Mouse (Mus musculus): ENCODE measurements around the gene Casp9. TPM values are rescaled to one million over a fixed set of nuclear protein-coding genes. Genes with fewer than 3 reads are reported as not detected.
"Not testable (repeated sequence)": the region's sequence is repeated elsewhere in the genome, so short reads cannot be mapped to it uniquely, and the experiment has no call there.

Casp9 gene
- total RNA-seq, 1 experiment from 2014 or later: 12.1 TPM

GRCm38 (mm10) chr4:141773019-141773418 lies 20.4 kb upstream of the Casp9 start:
- not testable (repeated sequence) for ATAC-seq (replicated peaks; ENCODE audit: low read depth, poor library complexity, severe bottlenecking)

GRCm38 (mm10) chr4:141779828-141780227 lies 13.6 kb upstream of the Casp9 start:
- ATAC-seq (replicated peaks; ENCODE audit: low read depth, poor library complexity, severe bottlenecking): no peak

- no peak for ATAC-seq (replicated peaks; ENCODE audit: low read depth, poor library complexity, severe bottlenecking)
Measured at GRCm38 (mm10) chr4:141781201-141781985, 12.0 kb upstream of the Casp9 start.

GRCm38 (mm10) chr4:141784835-141785234 lies 8.6 kb upstream of the Casp9 start:
- no peak for ATAC-seq (replicated peaks; ENCODE audit: low read depth, poor library complexity, severe bottlenecking)

- ATAC-seq (replicated peaks; ENCODE audit: low read depth, poor library complexity, severe bottlenecking): no peak
Measured at GRCm38 (mm10) chr4:141786141-141786540, 7.3 kb upstream of the Casp9 start.

GRCm38 (mm10) chr4:141787046-141787445 lies 6.4 kb upstream of the Casp9 start:
- no peak for ATAC-seq (replicated peaks; ENCODE audit: low read depth, poor library complexity, severe bottlenecking)

- no peak for ATAC-seq (replicated peaks; ENCODE audit: low read depth, poor library complexity, severe bottlenecking)
Measured at GRCm38 (mm10) chr4:141787462-141787861, 6.0 kb upstream of the Casp9 start.

GRCm38 (mm10) chr4:141789564-141790218 lies 3.7 kb upstream of the Casp9 start:
- ATAC-seq (replicated peaks; ENCODE audit: low read depth, poor library complexity, severe bottlenecking): no peak

- ATAC-seq (replicated peaks; ENCODE audit: low read depth, poor library complexity, severe bottlenecking): peak; percentile 73
Measured at GRCm38 (mm10) chr4:141790524-141790990, 2.9 kb upstream of the Casp9 start, which contains the start of gene Dnajc16. TSS of gene Dnajc16 (minus strand) at chr4:141790931.

- ATAC-seq (replicated peaks; ENCODE audit: low read depth, poor library complexity, severe bottlenecking): no peak
Measured at GRCm38 (mm10) chr4:141791486-141791885, 1.9 kb upstream of the Casp9 start.

- ATAC-seq (replicated peaks; ENCODE audit: low read depth, poor library complexity, severe bottlenecking): no peak
Measured at GRCm38 (mm10) chr4:141791951-141792350, 1.5 kb upstream of the Casp9 start.

- peak; percentile 26 for ATAC-seq (replicated peaks; ENCODE audit: low read depth, poor library complexity, severe bottlenecking)
Measured at GRCm38 (mm10) chr4:141792554-141793281, 694 bp upstream of the Casp9 start.

- no peak for ATAC-seq (replicated peaks; ENCODE audit: low read depth, poor library complexity, severe bottlenecking)
Measured at GRCm38 (mm10) chr4:141794152-141794535, 732 bp downstream of the Casp9 start.

GRCm38 (mm10) chr4:141796356-141796755 lies 2.9 kb downstream of the Casp9 start:
- ATAC-seq (replicated peaks; ENCODE audit: low read depth, poor library complexity, severe bottlenecking): no peak

GRCm38 (mm10) chr4:141796954-141797353 lies 3.5 kb downstream of the Casp9 start:
- no peak for ATAC-seq (replicated peaks; ENCODE audit: low read depth, poor library complexity, severe bottlenecking)

- no peak for ATAC-seq (replicated peaks; ENCODE audit: low read depth, poor library complexity, severe bottlenecking)
Measured at GRCm38 (mm10) chr4:141797545-141797944, 4.1 kb downstream of the Casp9 start.

- no peak for ATAC-seq (replicated peaks; ENCODE audit: low read depth, poor library complexity, severe bottlenecking)
Measured at GRCm38 (mm10) chr4:141804105-141804504, 10.7 kb downstream of the Casp9 start.

- no peak for ATAC-seq (replicated peaks; ENCODE audit: low read depth, poor library complexity, severe bottlenecking)
Measured at GRCm38 (mm10) chr4:141805886-141806285, 12.5 kb downstream of the Casp9 start.

GRCm38 (mm10) chr4:141809850-141810464 lies 16.5 kb downstream of the Casp9 start:
- ATAC-seq (replicated peaks; ENCODE audit: low read depth, poor library complexity, severe bottlenecking): peak; percentile 94

GRCm38 (mm10) chr4:141810975-141811374 lies 17.6 kb downstream of the Casp9 start:
- ATAC-seq (replicated peaks; ENCODE audit: low read depth, poor library complexity, severe bottlenecking): no peak
